Mouse (Mus musculus) adrenal gland, adult 8-10 months (tissue): ENCODE measurements around the gene Eif2b3. TPM values are rescaled to one million over a fixed set of nuclear protein-coding genes. Genes with fewer than 3 reads are reported as not detected.

Source experiments
- DNase-seq: peaks from one replicate; pipeline ENCODE4 v3.0.0; 2022
- total RNA-seq, 4 experiments: library from RNA; stranded (reverse); gene quantifications; 2 replicates each; pipeline ENCODE4 v1.2.4; 2022

Gene Eif2b3
- total RNA-seq: 10 to 100 TPM; 32.2 to 40.2 (median 33.8) TPM

GRCm38 (mm10) chr4:117019206-117020134 lies at the start of gene Eif2b3:
Eif2b3 (plus strand) TSS chr4:117019402.
- peak; percentile 87 for DNase-seq

- no peak for DNase-seq
Observed at GRCm38 (mm10) chr4:116976503-116976902, 42.7 kb upstream of the Eif2b3 start.

- DNase-seq: no peak
Observed at GRCm38 (mm10) chr4:116985681-116986080, 33.5 kb upstream of the Eif2b3 start.

GRCm38 (mm10) chr4:116986400-116987121 lies 32.6 kb upstream of the Eif2b3 start:
- peak; percentile 76 for DNase-seq

GRCm38 (mm10) chr4:116987122-116987456 lies 32.1 kb upstream of the Eif2b3 start:
- no peak for DNase-seq

GRCm38 (mm10) chr4:116989731-116990130 lies 29.5 kb upstream of the Eif2b3 start:
- DNase-seq: no peak

GRCm38 (mm10) chr4:116991366-116991765 lies 27.8 kb upstream of the Eif2b3 start:
- peak; percentile 59 for DNase-seq

- peak; percentile 93 for DNase-seq
Observed at GRCm38 (mm10) chr4:116993672-116994621, 25.3 kb upstream of the Eif2b3 start, which contains the start of gene Urod. Urod (minus strand) TSS chr4:116994413.

- DNase-seq: no peak
Observed at GRCm38 (mm10) chr4:116995131-116995797, 23.9 kb upstream of the Eif2b3 start, which contains the start of gene Hectd3. Hectd3 (plus strand) TSS chr4:116995317.

GRCm38 (mm10) chr4:116995798-116996135 lies 23.4 kb upstream of the Eif2b3 start:
- no peak for DNase-seq

GRCm38 (mm10) chr4:116999513-117000154 lies 19.6 kb upstream of the Eif2b3 start:
- no peak for DNase-seq

- DNase-seq: no peak
Observed at GRCm38 (mm10) chr4:117001957-117002356, 17.2 kb upstream of the Eif2b3 start.

- DNase-seq: peak; percentile 49
Observed at GRCm38 (mm10) chr4:117002543-117003521, 16.4 kb upstream of the Eif2b3 start.

- no peak for DNase-seq
Observed at GRCm38 (mm10) chr4:117004649-117005048, 14.6 kb upstream of the Eif2b3 start.

GRCm38 (mm10) chr4:117005611-117006400 lies 13.4 kb upstream of the Eif2b3 start:
- no peak for DNase-seq

- no peak for DNase-seq
Observed at GRCm38 (mm10) chr4:117007058-117007457, 12.1 kb upstream of the Eif2b3 start.

GRCm38 (mm10) chr4:117010231-117010630 lies 9.0 kb upstream of the Eif2b3 start:
- DNase-seq: no peak

GRCm38 (mm10) chr4:117013596-117013995 lies 5.6 kb upstream of the Eif2b3 start:
- DNase-seq: no peak

GRCm38 (mm10) chr4:117014901-117015415 lies 4.2 kb upstream of the Eif2b3 start:
- DNase-seq: no peak
